Mouse (Mus musculus) forebrain, embryonic 13.5 days (tissue): ENCODE measurements around the gene Cpeb1. TPM values are rescaled to one million over a fixed set of nuclear protein-coding genes. Genes with fewer than 3 reads are reported as not detected.

Experiments used
- ATAC-seq: fragments of 200-750 bp; cut with Nextera tagmentation; 2 replicates; pipeline ENCODE4 v1.8.0; 2017
- H3K27ac ChIP-seq: fragments of 300-500 bp; sonication (generic); 2 replicates; pipeline ENCODE4 v1.5.1; 2015; ENCODE audit warnings: inconsistent platforms, mild to moderate bottlenecking, moderate library complexity
- H3K27me3 ChIP-seq: fragments of 300-500 bp; sonication (generic); 2 replicates; pipeline ENCODE4 v1.6.1; 2015; ENCODE audit warnings: mild to moderate bottlenecking, inconsistent platforms
- H3K36me3 ChIP-seq: fragments of 300-500 bp; sonication (generic); 2 replicates; pipeline ENCODE4 v1.6.1; 2015; ENCODE audit warnings: mild to moderate bottlenecking, inconsistent platforms; ENCODE audit not compliant: poor library complexity, severe bottlenecking
- H3K4me1 ChIP-seq: fragments of 300-500 bp; sonication (generic); 2 replicates; pipeline ENCODE4 v1.6.1; 2015; ENCODE audit warnings: inconsistent platforms
- H3K4me2 ChIP-seq: fragments of 300-500 bp; sonication (generic); 2 replicates; pipeline ENCODE4 v1.6.1; 2015; ENCODE audit warnings: inconsistent platforms, mild to moderate bottlenecking, moderate library complexity
- H3K4me3 ChIP-seq: fragments of 300-500 bp; sonication (generic); 2 replicates; pipeline ENCODE4 v1.5.1; 2015; ENCODE audit warnings: mild to moderate bottlenecking, inconsistent platforms
- H3K9ac ChIP-seq: fragments of 300-500 bp; sonication (generic); 2 replicates; pipeline ENCODE4 v1.6.1; 2015; ENCODE audit warnings: mild to moderate bottlenecking, inconsistent platforms
- H3K9me3 ChIP-seq: fragments of 300-500 bp; sonication (generic); replicated peaks from 2 replicates; pipeline ENCODE4 v1.6.1; 2016; ENCODE audit warnings: inconsistent platforms
- WGBS: fragments of 180-500 bp; shearing (Covaris S2); methylation state at CpG from one replicate; pipeline ENCODE4 v1.1.7; 2015; 5-methylcytosine and 5-hydroxymethylcytosine counted together
- polyA plus RNA-seq: library from polyadenylated mRNA; unstranded; fragments of >200 nt; fragmentation: Nextera tagmentation; extraction: Ambion mirVana; gene quantifications from 2 replicates; pipeline ENCODE4 v1.2.1, GENCODE M21; 2015

Cpeb1 gene
- polyA plus RNA-seq, 1 experiment from 2014 or later, result 0.87 TPM

- H3K36me3 ChIP-seq, result no peaks in the 10 kb centered on the region
- H3K27ac ChIP-seq, result no peak overlapping the region
- no peaks in the 10 kb centered on the region for H3K27me3 ChIP-seq
- H3K4me2 ChIP-seq, result no peak overlapping the region
- H3K4me3 ChIP-seq, result no peak overlapping the region
- no peak overlapping the region for H3K9ac ChIP-seq
- H3K4me1 ChIP-seq, result no peaks in the 10 kb centered on the region
- 83% methylated on average over 7 of the region's 7 CpGs for WGBS
- ATAC-seq, result no peak
- H3K9me3 ChIP-seq, result no peaks in the 10 kb centered on the region
These were observed 98.3 kb downstream of the Cpeb1 start for GRCm38 (mm10) chr7:81356975-81357374.

GRCm38 (mm10) chr7:81356360-81356759 lies 98.9 kb downstream of the Cpeb1 start:
- no peaks in the 10 kb centered on the region for H3K9me3 ChIP-seq
- H3K4me1 ChIP-seq, result no peaks in the 10 kb centered on the region
- 92% methylated on average over 1 of the region's 1 CpGs for WGBS
- no peaks in the 10 kb centered on the region for H3K27me3 ChIP-seq
- no peak for ATAC-seq
- H3K9ac ChIP-seq, result no peak overlapping the region
- H3K27ac ChIP-seq, result no peak overlapping the region
- no peaks in the 10 kb centered on the region for H3K36me3 ChIP-seq
- no peak overlapping the region for H3K4me2 ChIP-seq
- H3K4me3 ChIP-seq, result no peak overlapping the region

GRCm38 (mm10) chr7:81355746-81356145 lies 99.5 kb downstream of the Cpeb1 start:
- no peaks in the 10 kb centered on the region for H3K4me1 ChIP-seq
- no peaks in the 10 kb centered on the region for H3K27me3 ChIP-seq
- no peak overlapping the region for H3K9ac ChIP-seq
- no peaks in the 10 kb centered on the region for H3K9me3 ChIP-seq
- WGBS, result 87% methylated on average over 7 of the region's 7 CpGs
- no peaks in the 10 kb centered on the region for H3K36me3 ChIP-seq
- no peak overlapping the region for H3K4me2 ChIP-seq
- H3K27ac ChIP-seq, result no peak overlapping the region
- no peak for ATAC-seq
- H3K4me3 ChIP-seq, result no peak overlapping the region

- Histone ChIP-seq H3K4me1 (no peaks in the 10 kb centered on the region), H3K27me3 (no peaks in the 10 kb centered on the region), H3K4me3 (no peak overlapping the region), H3K4me2 (no peak overlapping the region), H3K36me3 (no peaks in the 10 kb centered on the region), H3K27ac (no peak overlapping the region), H3K9me3 (no peaks in the 10 kb centered on the region), H3K9ac (no peak overlapping the region)
- WGBS, result 75% methylated on average over 4 of the region's 4 CpGs
- ATAC-seq, result no peak
These were observed 103.4 kb downstream of the Cpeb1 start for GRCm38 (mm10) chr7:81351826-81352225.

- H3K4me1 ChIP-seq, result peaks cover 11% of the 10 kb centered on the region
- peaks cover 8% of the 10 kb centered on the region for H3K36me3 ChIP-seq
- H3K4me3 ChIP-seq, result no peak overlapping the region
- H3K27ac ChIP-seq, result no peak overlapping the region
- no peak for ATAC-seq
- no peak overlapping the region for H3K4me2 ChIP-seq
- no peak overlapping the region for H3K9ac ChIP-seq
- no peaks in the 10 kb centered on the region for H3K9me3 ChIP-seq
- H3K27me3 ChIP-seq, result no peaks in the 10 kb centered on the region
- WGBS, result 36% methylated on average over 7 of the region's 7 CpGs
These were observed 107.1 kb downstream of the Cpeb1 start for GRCm38 (mm10) chr7:81348206-81348605.

GRCm38 (mm10) chr7:81345447-81346170 lies 109.7 kb downstream of the Cpeb1 start:
- H3K4me3 ChIP-seq, result peak overlapping the region; percentile 97
- H3K4me2 ChIP-seq, result peak overlapping the region; percentile 94
- H3K9ac ChIP-seq, result peak overlapping the region; percentile 56
- no peaks in the 10 kb centered on the region for H3K27me3 ChIP-seq
- no peaks in the 10 kb centered on the region for H3K9me3 ChIP-seq
- peaks cover 25% of the 10 kb centered on the region for H3K4me1 ChIP-seq
- no peak overlapping the region for H3K27ac ChIP-seq
- 62% methylated on average over 15 of the region's 15 CpGs for WGBS
- peaks cover 34% of the 10 kb centered on the region for H3K36me3 ChIP-seq
- peak; percentile 3; the same call in 1 of the 2 replicates for ATAC-seq

- under 1% methylated on average over 84 of the region's 85 CpGs for WGBS
- H3K36me3 ChIP-seq, result peaks cover 42% of the 10 kb centered on the region
- peak within 1 kb of the TSS; percentile 97 for H3K4me3 ChIP-seq
- no peaks in the 10 kb centered on the region for H3K27me3 ChIP-seq
- peak within 1 kb of the TSS; percentile 94 for H3K4me2 ChIP-seq
- peaks cover 25% of the 10 kb centered on the region for H3K4me1 ChIP-seq
- H3K9me3 ChIP-seq, result no peaks in the 10 kb centered on the region
- H3K9ac ChIP-seq, result peak within 1 kb of the TSS; percentile 99
- H3K27ac ChIP-seq, result peak within 1 kb of the TSS; percentile 90
- peak; percentile 94 for ATAC-seq
These were observed 110.5 kb downstream of the Cpeb1 start, which contains the start of gene Rps17 for GRCm38 (mm10) chr7:81344544-81345446. Gene Rps17 (minus strand): TSS chr7:81345254.

GRCm38 (mm10) chr7:81343831-81344230 lies 111.4 kb downstream of the Cpeb1 start:
- Histone ChIP-seq H3K9me3 (no peaks in the 10 kb centered on the region), H3K36me3 (peaks cover 52% of the 10 kb centered on the region), H3K4me1 (peaks cover 25% of the 10 kb centered on the region), H3K4me3 (peak overlapping the region; percentile 97), H3K9ac (peak overlapping the region; percentile 99), H3K4me2 (peak overlapping the region; percentile 94), H3K27me3 (no peaks in the 10 kb centered on the region), H3K27ac (no peak overlapping the region)
- ATAC-seq, result no peak
- WGBS, result 21% methylated on average over 10 of the region's 10 CpGs

- ATAC-seq, result no peak
- Histone ChIP-seq H3K27ac (no peak overlapping the region), H3K4me3 (peak overlapping the region; percentile 97), H3K27me3 (no peaks in the 10 kb centered on the region), H3K9ac (peak overlapping the region; percentile 99), H3K4me1 (peaks cover 25% of the 10 kb centered on the region), H3K9me3 (no peaks in the 10 kb centered on the region), H3K36me3 (peaks cover 57% of the 10 kb centered on the region), H3K4me2 (peak overlapping the region; percentile 94)
- WGBS, result 43% methylated on average over 8 of the region's 8 CpGs
These were observed 111.9 kb downstream of the Cpeb1 start for GRCm38 (mm10) chr7:81343316-81343715.

- Histone ChIP-seq H3K4me1 (peaks cover 25% of the 10 kb centered on the region), H3K9ac (peak overlapping the region; percentile 99), H3K4me2 (peak overlapping the region; percentile 94), H3K27ac (no peak overlapping the region), H3K36me3 (peaks cover 65% of the 10 kb centered on the region), H3K4me3 (peak overlapping the region; percentile 97), H3K27me3 (no peaks in the 10 kb centered on the region), H3K9me3 (no peaks in the 10 kb centered on the region)
- WGBS, result 70% methylated on average over 8 of the region's 8 CpGs
- no peak for ATAC-seq
These were observed 112.7 kb downstream of the Cpeb1 start for GRCm38 (mm10) chr7:81342356-81343094.

GRCm38 (mm10) chr7:81341563-81341962 lies 113.7 kb downstream of the Cpeb1 start:
- Histone ChIP-seq H3K9ac (no peak overlapping the region), H3K4me1 (peaks cover 25% of the 10 kb centered on the region), H3K27ac (no peak overlapping the region), H3K4me2 (no peak overlapping the region), H3K9me3 (no peaks in the 10 kb centered on the region), H3K36me3 (peaks cover 73% of the 10 kb centered on the region), H3K4me3 (no peak overlapping the region), H3K27me3 (no peaks in the 10 kb centered on the region)
- WGBS, result 46% methylated on average over 3 of the region's 3 CpGs
- ATAC-seq, result no peak
